Mouse (Mus musculus): ENCODE measurements around the gene Cyb5d1.

Gene Cyb5d1

DNA sequence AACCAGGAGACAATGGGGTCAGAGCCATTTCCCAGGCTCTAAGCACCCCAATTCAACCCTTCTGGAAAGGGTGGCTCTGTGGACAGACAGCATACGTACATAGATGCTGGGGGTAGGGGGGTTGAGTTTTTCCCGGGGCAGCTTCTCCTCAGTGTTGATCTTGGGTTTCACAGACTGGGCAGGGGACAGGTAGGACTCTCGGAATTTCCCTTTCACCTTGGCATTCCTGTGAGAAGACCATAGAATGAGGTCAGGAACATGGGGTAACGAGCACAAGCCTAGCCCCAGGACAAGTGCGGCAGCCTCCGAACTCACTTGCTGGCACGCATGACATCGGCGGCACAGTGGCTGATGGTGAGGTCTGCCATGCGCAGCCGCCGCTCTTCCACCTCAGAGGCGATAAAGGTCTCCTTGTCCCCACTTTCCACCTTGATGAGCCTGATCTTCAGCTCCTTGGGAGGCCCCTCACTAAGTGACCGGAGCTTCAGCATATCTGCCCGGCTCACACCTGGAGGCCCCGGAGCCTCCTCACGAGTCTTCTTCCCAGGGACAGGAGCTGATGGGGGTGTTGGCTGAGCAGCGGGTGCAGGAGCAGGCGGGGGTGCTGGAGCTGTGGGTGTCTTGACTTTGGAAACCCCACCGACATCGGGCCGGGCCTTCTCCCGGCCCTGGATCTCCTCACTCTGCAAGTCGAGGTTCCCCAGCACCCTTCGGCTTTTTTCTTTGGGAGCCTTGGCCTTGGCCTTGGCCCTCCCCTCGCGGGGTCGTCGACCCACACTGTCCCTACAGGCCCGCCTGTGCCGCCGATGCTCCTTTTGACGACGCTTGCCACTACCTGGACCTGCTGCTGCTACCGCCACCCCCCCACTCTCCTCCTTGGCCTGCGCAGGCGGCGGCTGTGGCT is 8.5 kb upstream of the Cyb5d1 start:
- DNase-seq (ENCODE audit: low spot score in 2 of 2) = peak; percentile 5 to 8

DNA sequence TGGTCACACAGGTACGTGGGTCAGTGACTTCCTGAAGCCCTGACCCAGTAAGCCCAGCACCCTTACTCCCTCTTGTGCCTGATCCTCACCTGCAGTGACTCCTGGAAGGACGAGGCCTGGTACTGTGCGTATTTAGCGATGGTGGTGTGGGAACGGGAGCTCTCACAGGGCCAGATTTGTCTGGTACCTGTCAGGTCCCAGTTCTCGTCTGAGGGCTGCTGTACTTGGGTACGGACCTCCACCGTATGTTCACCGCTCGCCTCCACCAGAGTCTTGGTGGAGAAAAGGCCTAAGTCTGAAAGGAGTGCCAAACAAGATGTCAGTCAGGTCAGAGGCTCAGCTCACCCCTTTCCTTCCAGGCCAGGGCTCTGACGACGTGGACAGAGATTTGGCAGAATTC is 6.6 kb upstream of the Cyb5d1 start:
- peak in 1 of 2 experiments; percentile 4 for DNase-seq (ENCODE audit: low spot score in 2 of 2)

DNA sequence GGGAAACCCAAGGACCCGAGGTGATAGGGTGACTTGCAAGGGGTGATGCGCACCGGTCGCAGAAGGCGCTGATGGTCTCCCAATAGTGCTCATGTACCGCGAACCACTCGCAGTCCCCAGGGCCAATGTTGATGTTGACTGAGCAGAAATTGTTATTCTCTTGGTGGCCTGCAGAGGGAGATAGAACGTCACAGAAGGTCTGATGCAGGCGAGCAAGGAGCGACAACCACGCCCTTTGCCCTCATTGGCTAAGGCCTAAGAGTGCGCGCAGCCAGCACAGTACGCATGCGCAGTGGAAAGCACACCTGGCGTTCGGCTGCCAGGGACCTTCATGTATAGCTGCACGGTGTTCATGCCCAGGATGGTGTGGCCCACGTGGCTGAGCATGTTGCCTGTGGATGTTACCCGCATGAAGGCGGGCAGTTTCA is 5.8 kb upstream of the Cyb5d1 start:
- DNase-seq (ENCODE audit: low spot score in 2 of 2) = peak; percentile 86 to 89

DNA sequence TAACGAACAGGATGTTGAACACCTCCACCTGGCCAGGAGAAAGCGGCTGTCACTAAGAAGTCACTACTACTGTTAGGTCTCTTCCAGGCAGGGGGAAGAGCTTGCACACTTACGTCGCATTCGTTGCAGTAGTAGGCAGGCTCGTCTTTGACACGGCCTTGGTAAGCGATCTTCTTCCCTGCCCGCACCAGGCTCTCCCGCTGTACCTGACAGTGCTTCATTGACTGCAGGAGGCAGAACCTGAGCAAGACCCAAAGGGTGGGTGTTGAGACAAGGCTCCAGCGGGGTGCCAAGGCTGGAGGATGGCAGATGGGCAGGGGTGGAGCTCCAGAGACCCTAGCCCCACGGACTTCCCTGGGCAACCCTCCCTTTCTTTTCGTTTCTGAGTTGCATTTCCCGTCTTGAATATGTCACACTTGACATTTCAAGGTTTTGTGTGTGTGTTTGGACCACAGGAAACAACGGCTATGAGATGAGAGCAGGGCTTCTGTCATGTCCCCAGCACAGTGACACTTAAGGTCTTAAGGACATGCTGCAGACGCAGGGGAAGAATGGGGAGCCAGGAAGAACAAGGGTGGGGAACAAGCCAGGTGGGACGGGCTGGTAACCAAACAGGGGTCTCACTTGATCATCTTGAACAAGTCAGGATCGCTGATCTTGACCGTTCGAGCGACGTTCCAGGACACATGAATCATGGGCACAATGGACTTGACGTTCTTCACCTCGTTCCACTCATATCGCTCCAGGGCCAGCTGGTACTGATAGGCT is 4.8 kb upstream of the Cyb5d1 start:
- DNase-seq (ENCODE audit: low spot score in 2 of 2) = no peak

DNA sequence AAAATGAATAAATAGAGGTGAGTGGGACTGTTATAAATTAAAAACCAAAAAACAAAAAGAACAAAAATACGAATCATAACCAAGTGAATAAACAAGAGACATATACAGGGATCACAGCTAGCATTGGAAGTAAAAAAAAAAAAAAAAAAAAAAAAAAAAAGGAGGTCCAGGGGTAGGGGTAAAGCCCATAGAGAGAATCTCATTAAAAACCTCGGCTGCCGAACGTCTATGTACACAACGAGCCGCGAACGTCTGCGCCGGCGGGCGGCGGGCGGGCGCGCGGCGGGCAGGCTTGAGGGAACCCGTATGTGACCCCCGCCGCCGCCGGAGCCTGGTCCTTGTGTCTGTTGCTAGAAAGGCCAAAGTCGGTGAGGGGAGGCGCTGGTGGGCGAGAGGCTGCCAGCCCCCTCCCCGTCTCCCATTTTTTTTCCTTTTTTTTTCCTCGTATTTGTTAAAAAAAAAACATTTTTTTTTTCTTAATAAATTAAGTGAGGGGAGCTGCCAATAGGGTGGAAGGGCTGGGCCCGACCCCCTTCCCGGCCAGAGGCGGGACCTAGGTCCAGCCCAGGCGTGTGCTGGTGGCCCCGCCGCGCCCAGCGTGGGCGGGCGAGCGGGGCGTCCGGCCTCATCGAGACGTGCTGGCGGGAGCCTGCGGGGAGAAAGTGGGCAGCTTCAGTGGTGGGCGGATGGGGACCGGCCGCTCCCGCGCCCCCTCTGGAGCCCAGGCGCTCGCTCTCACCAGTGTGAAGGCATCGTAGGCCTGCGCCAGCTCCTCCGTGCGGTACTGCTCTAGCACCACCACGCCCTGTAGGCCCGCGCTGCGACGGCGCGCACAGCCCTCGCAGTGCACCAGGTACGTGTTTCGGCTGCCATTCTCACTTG is 4.0 kb upstream of the Cyb5d1 start:
- DNase-seq (ENCODE audit: low spot score in 2 of 2) = peak in 1 of 2 experiments; percentile 9

DNA sequence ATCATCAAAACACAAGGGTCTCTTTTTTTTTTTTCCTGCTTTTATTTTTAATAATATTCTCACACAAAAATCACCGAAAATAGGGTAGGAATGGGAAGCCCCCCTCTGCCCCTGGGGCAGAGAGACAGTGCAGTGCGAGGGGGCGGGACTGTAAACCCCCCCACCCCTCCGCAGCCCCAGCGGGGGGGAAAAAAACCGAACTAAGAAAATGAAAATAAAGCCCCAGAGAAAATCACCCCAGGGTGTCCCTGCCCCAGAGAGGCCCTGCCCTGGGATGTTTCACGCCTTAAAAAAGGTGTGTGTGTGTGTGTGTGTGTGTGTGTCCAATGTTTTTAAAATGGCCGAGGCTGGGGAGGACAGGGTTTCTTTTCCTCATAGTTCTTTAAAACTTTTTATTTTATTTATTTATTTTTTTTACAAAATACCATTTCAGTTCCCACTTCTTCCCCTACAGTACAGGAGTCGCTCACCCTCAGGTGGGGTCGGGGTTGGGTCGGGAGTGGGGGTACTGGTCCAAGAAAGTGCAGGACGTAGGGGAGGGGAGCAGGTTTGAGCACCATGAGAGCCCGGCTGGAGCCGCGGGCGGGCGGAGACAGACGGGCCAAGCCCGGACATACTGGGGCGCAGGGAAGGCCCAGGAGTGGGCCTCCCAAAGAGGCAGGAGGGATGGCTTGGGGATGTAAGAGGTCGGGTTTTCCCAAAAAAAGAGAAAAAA is 3.2 kb upstream of the Cyb5d1 start:
- peak in 1 of 2 experiments; percentile 9 for DNase-seq (ENCODE audit: low spot score in 2 of 2)

DNA sequence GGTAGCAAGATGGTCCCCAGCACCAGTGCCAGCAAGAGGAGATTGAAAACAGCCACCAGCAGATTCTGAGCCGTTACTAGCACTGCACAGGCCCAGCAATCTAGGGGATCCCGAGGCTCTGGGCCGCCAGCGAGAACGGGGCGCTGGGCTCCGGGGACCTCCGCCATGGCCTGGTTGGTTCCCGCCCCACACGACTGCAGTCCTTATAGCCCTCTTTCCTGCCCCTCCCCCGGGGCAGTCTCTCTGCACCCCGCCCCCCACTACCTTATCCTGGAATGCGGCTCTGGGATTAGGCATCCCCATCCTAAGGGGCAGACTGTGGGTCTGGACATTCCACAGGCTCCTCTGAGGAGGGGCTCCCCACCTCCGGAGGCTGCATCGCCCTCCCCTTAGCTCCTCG is 2.6 kb upstream of the Cyb5d1 start, which contains the start of gene Tmem88:
TSS of gene Tmem88 (minus strand) at position 176 of the 400 bp plus-strand sequence.
- DNase-seq (ENCODE audit: low spot score in 2 of 2) = no peak

DNA sequence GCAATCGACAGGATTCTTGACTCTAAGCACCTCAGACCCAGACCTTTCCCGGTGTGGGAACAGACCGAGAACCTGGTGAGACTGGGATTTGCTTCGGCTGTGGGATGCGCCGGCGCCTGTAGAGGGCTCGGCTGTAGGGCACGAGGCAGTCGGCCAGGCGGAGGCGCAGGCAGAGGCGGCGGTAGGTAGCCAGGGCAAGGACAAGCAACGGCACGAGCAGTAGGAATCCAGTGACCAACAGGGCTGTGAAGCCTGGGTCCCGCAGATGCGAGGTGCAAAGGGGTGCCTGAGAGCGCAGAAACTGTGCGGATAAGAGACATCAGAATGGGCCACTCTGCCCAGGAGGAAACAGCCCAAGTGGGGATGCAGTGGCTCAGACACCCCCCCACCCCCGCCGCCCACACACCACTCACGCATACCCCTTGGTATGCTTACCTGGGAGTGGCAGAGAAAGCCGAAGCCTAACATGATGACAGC is 2.2 kb upstream of the Cyb5d1 start:
- peak in 1 of 2 experiments; percentile 8 for DNase-seq (ENCODE audit: low spot score in 2 of 2)

DNA sequence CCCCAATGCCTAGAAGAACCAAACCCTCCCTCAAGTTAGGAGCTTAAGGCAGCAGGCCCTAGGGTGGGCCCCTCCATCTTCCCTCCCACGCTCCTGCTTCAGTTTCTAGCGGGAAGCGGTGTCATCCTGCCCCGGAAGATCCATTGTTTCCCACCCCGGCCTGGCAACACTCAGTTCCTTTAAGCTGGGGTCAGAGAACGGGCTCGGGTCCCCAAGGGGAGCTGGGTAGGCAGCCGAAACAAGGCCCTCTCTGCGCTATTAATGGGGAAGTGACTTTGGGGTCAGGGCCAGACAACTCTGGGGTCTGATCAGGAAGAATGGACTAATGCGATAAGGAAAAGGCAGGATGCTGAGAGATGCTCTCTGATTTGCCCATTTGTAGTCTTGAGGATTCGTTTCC is 1.3 kb upstream of the Cyb5d1 start:
- peak in 1 of 2 experiments; percentile 13 for DNase-seq (ENCODE audit: low spot score in 2 of 2)

DNA sequence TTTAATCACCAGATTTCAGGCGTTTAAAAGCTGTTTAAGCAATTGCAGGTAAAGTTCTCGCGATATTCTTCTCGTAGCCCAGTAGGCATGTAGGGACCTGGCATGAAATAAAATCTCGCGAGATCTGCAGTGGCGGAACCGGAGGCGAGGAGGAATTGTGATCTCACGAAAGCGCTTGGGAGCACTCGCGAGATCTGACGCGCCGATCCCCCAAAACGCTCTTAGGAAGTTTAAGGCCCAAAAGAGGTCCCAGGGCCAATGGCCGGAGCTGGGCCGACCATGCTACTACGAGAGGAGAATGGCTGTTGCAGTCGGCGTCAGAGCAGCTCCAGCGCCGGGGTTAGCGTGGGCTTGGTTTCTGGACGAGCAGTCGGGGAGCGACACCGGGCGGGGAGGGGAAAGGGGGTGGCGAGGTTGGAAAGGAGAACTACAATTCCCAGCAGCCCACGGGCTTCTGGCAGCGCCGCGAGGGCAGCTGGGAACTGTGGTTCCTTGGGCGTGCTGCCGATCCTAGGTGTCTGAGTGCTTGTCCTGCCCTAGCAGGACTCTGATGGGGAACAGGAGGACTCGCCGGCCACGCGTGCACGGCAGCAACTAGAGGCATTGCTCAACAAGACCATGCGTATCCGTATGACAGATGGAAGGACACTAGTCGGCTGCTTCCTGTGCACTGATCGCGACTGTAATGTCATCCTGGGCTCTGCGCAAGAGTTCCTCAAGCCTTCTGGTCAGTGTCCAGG is 373 bp upstream of the Cyb5d1 start:
- DNase-seq (ENCODE audit: low spot score in 2 of 2) = peak; percentile 94 to 95

DNA sequence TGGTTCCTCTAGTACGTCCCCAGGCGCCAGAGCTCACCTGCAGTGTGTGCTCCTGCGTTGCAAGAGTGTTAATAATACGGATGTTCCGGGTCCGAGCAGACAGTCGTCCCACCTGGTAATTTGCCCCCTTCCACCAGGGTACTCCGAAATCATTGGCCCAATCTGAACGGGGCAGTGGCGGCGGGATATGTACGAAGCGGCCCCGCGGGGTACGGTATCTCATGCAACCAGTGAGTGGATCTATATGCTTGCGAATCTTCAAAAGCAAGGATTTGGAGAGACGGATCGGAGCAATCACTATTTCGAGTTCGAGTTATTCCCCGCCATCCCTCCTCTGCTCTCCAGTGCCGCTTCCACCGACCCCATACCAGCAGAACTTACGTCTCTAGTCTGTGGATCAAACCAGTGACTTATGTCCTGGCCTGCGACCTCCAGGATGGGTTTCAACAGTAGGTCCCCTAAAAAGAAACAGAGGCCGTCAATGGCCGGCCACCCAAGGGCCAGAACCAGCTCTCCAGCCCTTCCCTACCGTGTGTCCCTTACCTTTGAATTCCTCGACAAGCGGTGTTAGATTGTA is 752 bp downstream of the Cyb5d1 start:
- DNase-seq (ENCODE audit: low spot score in 2 of 2) = peak in 1 of 2 experiments; percentile 4

DNA sequence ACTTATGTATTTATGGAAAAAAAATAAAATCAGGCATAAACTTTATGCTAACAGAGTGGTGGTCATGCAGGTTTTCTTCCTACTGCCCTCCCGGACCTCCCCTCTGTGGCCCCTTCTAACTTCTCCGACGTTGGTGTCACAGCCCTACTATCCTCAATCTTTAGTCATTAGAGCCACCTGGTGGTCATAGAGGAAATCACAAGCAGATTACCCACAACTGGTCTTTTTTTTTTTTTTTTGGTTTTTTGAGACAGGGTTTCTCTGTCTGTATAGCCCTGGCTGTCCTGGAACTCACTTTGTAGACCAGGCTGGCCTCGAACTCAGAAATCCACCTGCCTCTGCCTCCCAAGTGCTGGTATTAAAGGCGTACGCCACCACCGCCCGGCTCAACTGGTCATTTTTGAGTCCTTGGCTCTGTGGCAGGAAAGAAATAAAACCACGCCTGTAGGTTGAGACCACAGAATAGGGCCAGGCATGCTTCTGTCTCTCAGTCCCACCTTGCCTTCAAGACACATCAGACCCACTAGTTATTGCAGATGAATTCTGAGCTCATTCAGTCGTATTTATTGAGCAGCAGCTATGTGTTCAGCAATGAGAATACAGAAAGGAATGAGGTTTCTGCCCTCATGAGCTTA is 4.9 kb downstream of the Cyb5d1 start:
- peak in 1 of 2 experiments; percentile 78 for DNase-seq (ENCODE audit: low spot score in 2 of 2)

DNA sequence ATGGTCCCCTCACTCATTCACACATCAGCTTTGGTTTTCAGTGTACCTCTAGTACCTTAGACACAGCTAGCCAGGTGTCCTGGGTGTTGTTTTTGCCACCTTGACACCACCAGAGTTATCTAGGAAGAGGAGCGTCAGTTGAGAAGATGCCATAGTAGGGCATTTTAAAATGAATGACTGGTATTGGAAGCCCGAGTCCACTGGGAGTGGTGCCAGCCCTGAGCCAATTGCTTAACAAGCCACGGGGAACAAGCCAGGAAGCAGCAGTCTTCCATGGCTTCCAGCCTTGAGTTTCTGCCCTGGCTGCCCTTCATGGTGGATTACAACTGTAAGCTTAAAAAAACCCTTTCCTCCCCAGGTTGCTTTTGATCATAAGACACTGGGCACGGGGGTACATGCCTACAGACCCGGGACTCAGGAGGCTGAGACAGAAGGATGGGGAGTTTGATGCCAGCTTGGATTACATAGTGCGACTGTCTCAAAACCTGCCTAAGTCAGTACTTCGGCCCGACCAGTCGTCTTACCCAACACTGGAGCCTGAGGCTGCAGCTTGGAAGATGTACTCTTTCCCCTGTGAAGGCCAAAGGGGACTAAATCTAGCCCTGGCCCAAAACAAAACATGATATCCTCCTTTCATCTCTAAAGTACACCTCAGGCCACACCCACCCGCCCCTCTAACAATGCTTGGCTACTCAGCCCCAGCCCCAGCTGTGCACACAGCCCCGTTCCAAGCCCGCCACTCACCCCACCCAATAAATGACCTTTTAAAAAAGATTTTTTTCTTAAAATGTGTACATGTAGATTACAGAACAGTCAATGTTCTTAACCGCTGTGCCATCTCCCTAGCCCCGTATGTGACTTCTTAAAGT is 5.7 kb downstream of the Cyb5d1 start:
- no peak for DNase-seq (ENCODE audit: low spot score in 2 of 2)

DNA sequence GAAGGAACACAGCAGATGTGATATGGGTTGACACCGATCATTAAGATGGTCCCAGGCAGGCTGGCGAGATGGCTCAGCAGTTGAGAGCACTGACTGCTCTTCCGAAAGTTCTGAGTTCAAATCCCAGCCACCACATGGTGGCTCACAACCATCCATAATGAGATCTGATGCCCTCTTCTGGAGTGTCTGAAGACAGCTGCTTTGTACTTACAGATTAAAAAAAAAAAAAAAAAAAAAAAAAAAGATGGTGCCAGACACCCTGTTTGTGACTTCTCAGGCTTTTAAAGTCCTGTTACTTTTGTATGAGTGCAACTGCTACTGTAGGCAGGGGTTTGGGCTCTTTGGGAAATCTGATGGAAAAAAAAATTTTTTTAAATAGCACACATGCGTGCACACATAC is 6.8 kb downstream of the Cyb5d1 start:
- no peak for DNase-seq (ENCODE audit: low spot score in 2 of 2)

DNA sequence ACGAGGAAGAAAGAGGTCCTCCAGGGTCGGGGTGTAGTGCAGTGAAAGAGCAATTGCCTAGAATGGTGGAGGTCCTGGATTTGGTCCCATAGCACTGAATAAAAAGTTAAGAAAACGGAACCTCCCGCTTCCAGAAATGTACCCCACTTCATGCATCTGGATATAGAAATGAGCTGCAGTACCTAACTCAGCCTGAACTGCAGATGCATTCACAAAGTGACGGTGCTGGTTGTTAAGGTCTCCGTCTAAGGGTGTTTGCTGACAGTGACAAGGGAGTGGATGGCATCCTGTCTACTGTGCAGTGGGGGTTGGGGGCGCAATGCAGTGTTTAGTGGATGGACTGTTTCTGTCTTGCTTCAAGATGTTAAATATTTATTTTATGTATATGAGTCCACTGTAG is 8.7 kb downstream of the Cyb5d1 start:
- DNase-seq (ENCODE audit: low spot score in 2 of 2) = no peak

DNA sequence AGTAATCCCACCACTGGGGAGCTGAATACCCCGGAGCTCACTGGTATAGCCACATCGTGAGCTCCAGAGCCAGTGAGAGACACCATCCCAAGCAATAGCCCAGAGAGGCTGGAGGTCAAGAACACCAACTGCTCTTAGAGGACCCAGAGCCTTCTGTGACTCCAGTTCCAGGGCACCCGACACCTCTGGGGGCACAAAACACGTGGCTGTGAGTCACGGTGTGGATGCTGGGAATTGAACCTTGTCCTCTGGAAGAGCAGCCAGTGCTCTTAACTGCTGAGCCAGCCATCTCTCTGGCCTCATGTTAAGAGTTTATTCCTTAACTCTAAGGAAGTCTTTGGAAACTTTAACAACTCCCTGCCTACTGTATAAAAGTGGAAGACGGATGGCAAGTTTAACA is 10.5 kb downstream of the Cyb5d1 start:
- DNase-seq (ENCODE audit: low spot score in 2 of 2) = no peak

DNA sequence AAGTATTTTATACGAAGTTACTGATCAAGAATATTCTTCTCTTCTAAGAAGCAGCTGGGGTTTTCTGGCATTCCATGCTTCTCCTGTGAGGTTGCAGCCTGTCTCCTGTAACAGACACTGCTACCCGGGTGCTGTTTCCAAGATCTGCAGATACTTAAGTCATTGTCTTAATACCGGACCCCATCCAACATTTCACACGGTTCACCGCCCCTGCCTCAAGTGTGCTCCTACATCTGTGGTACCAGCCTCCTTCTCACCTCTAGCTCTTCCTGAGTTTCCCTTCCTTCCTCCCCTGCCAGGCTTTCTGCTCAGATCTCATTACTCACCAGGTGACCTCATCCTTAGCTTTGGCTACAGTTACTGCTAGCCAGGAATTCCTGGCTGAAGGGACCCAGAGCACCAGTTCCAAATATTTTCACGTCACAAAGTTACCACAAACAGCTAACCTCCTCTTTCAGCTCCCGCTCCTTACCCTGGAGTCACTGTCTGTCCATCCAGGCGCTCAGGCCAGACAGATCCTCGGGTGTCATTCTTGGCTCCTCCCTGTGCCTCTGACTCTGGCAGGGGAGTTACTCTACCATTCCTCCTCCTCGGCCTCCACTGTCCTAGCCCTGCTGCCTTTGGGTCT is 12.8 kb downstream of the Cyb5d1 start:
- no peak for DNase-seq (ENCODE audit: low spot score in 2 of 2)

DNA sequence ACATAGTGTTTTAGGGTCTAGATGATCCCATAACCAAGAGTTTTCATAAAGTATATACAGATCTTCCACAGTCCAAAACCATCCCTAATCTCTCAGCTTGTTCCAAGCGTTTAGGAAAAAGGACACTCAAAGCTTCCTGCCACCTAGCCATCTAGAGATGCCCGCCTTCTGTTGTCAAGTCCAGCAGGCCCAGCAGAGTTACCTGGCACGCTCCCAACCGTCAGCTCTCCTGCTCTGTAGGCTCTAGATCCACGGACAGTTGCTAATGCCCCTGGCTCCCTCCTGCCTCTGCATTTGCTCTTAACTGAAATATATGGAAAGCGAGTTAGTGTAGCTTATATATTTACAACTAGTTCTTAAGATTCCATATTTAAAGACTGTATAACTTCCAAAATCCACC is 14.1 kb downstream of the Cyb5d1 start:
- no peak for DNase-seq (ENCODE audit: low spot score in 2 of 2)

Measured in thymus, postnatal 10 days (tissue).